Mouse (Mus musculus) mouse trophoblast stem cell (cell line): ENCODE data around the gene Irak3.

ENCODE experiments used
- in situ Hi-C, 2 experiments: fragments of 300-500 bp; cut with MseI, MboI; formaldehyde crosslinking; loops; 2 replicates in 1 of 2; 3 replicates in 1 of 2; pipeline ENCODE4 v1.15.1; 2025

The Irak3 gene

DNA sequence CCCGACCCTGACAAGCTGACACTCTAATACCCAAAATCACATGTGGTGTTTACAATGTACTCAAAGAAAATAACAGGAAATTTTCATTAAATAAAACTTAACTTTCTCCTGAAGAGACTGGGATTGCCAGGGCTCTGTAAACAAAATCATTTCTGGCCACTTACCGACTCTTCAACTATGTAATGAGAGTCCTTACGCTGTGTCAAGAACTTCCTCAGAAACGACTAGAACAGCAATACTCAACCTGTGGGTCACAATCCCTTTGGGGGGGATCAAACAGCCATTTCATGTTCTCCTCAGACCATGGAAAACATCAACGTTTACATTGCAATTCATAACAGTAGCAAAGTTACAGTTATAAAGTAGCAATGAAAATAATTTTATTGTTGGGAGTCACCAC, 104.4 kb downstream of the Irak3 start:
- in situ Hi-C loops, result no loop called here

DNA sequence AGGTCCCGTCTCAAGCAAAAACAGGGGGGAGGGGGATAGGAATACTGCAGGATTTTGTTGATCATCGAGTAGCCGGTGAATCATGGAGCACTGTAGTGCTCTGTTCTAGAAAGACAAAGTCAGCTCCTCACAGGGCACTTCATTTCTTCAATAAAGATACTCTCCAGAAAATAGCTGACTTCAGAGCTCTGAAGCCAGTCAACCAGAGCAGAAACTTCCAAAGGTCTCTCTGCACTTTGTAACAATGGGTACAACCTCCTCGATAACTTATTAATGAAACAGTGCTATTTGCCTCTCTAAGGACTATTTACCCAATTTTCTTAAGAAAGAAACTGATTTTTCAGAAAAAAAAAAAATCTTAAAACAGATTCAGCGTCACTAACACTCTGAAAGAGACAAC, 106.2 kb downstream of the Irak3 start:
- in situ Hi-C loops, result no loop called here

DNA sequence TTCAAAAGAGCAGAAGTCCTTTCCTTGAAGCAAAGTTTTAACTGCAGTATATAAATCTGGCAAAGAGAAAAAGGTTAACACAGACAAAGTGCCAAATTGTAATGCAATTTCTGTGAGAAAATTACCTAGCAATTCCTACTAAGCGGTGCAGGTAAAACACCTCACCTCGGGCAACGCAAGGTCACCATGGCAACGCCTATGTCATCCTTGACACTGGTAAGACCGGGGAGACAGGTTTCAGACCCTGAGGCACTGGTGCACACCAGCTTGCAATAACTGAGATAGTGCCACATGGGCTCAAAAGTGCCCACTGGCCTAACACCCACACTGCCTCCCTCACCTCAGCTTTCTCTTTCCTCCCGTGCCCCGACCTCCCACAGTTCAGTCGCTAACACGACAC, 106.8 kb downstream of the Irak3 start:
- in situ Hi-C loops, result no loop called here

DNA sequence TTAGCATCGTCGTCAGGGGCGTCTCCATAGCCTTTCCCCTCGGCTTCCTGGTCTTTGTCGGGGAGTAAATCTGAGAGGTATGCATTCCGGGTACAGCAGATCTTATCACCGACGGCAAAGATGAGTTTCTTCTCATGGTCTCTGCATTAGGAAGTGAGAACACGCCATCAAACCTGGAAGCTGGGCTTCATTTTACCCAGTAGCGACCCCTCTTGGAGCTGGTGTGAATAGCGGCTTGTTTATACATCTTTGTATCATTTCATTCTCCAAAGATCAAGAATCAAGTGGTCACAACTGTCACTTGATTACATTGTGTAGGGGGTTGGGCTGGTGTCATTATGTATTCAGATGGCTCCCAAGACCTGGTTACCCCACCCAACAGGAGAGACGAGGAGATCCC, 109.4 kb downstream of the Irak3 start:
- in situ Hi-C loops, result no loop called here
